Mouse (Mus musculus): ENCODE measurements around the gene Grid2. TPM values are rescaled to one million over a fixed set of nuclear protein-coding genes. Genes with fewer than 3 reads are reported as not detected.

Gene Grid2
- polyA plus RNA-seq, 1 experiment from 2014 or later, result 0.15 TPM

DNA sequence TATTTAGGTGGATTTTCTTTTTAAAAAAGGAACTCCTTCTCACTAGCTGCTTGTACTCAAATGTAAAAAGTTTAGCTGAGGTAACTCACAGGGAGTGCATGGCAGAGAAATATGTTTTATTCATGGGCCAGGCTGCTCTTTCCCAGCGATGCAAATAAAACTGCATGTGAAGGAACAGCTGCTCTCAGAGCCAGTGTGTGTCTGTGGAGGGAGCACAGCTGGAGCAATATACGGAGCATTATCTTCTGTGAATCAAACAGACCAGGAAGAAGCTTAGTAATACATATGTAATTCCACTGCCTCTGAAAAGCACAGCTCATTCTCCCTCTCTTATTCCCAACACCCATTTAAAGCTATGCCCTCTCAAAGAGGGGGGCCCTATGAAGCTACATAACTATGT lies 607.0 kb downstream of the Grid2 start:
- no peaks in the 10 kb centered on the region for H3K36me3 ChIP-seq (ENCODE audit: insufficient read depth, low read length)
- H3K4me3 ChIP-seq (ENCODE audit: low read length), result no peak overlapping the region
- no peaks in the 10 kb centered on the region for H3K4me1 ChIP-seq (ENCODE audit: insufficient read depth, low read length)
- no peak for ATAC-seq (ENCODE audit: low FRiP score, low TSS enrichment)
- 24% methylated on average over 2 of the region's 2 CpGs for WGBS
- no peaks in the 10 kb centered on the region for H3K9me3 ChIP-seq (ENCODE audit: low read length)
- H3K27ac ChIP-seq (ENCODE audit: low read length), result no peak overlapping the region
- no peaks in the 10 kb centered on the region for H3K27me3 ChIP-seq (ENCODE audit: insufficient read depth, low read length)
- no peak overlapping the region for H3K9ac ChIP-seq (replicated peaks; ENCODE audit: low read length)
- H3K4me2 ChIP-seq (replicated peaks; ENCODE audit: low read depth, low read length), result no peak overlapping the region

DNA sequence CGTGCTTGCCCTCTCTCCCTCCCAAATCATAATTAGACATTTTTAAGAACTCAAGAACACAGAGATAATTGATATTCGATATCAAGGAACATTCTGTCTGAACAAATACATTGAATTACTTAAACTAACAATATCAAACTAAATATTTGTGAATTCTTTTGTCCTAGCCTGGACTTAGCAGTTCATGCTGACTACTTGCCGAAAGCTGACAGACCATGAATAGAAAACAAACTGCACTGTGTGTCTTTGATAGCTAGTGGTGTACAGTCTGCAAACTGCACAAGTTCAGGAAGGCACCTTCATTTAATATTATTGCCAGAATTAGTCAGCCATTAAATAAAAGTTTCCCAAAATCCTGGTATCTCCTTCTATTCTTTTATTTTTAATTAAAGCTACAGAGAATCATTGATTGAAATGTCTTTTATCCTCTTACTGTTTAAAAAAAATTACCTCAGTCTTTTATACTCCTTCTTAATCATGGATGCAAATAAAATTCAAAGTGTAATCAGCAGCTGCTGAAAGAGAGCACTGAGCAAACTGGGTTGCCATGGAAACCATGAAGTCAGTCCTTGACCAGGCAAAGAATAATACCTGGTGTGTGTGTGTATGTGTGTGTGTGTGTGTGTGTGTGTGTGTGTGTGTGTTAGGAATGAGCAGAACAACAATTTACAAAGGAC lies 621.5 kb downstream of the Grid2 start:
- no peak overlapping the region for H3K4me2 ChIP-seq (replicated peaks; ENCODE audit: low read depth, low read length)
- no peak overlapping the region for H3K4me3 ChIP-seq (ENCODE audit: low read length)
- 86% methylated on average over 3 of the region's 3 CpGs for WGBS
- H3K9me3 ChIP-seq (ENCODE audit: low read length), result no peaks in the 10 kb centered on the region
- H3K27me3 ChIP-seq (ENCODE audit: insufficient read depth, low read length), result no peaks in the 10 kb centered on the region
- H3K36me3 ChIP-seq (ENCODE audit: insufficient read depth, low read length), result no peaks in the 10 kb centered on the region
- no peaks in the 10 kb centered on the region for H3K4me1 ChIP-seq (ENCODE audit: insufficient read depth, low read length)
- no peak overlapping the region for H3K27ac ChIP-seq (ENCODE audit: low read length)
- ATAC-seq (ENCODE audit: low FRiP score, low TSS enrichment), result no peak
- H3K9ac ChIP-seq (replicated peaks; ENCODE audit: low read length), result no peak overlapping the region

DNA sequence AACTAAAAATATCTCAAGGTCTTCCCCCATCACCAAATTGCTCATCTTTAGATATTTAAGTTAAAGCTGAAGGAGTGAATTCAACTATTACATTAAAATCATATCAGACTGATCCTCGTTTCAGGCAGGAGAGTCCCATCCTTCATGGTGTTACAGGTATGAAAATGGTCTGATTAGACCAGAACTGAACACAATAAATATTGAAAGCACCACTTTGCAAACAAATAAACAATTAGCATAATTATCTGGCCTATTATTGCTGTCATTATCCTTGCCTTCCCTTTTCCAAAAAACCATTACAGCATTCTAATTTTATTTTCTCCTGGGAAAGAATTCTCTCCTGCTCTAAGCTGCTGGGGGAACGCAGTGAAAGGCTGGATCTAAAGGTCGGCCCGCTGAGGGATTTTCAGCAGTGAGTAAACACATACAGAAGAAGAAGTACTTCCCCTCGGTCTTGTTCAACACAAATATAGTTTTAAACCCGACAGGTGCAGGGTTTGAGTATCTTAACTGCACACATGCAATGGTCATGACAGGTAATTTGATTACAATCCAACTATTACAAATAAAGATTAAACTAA lies 622.2 kb downstream of the Grid2 start:
- no peak overlapping the region for H3K27ac ChIP-seq (ENCODE audit: low read length)
- no peak overlapping the region for H3K4me3 ChIP-seq (ENCODE audit: low read length)
- no peak overlapping the region for H3K4me2 ChIP-seq (replicated peaks; ENCODE audit: low read depth, low read length)
- H3K4me1 ChIP-seq (ENCODE audit: insufficient read depth, low read length), result no peaks in the 10 kb centered on the region
- no peak overlapping the region for H3K9ac ChIP-seq (replicated peaks; ENCODE audit: low read length)
- 72% methylated on average over 6 of the region's 6 CpGs for WGBS
- no peaks in the 10 kb centered on the region for H3K27me3 ChIP-seq (ENCODE audit: insufficient read depth, low read length)
- no peaks in the 10 kb centered on the region for H3K36me3 ChIP-seq (ENCODE audit: insufficient read depth, low read length)
- no peak for ATAC-seq (ENCODE audit: low FRiP score, low TSS enrichment)
- no peaks in the 10 kb centered on the region for H3K9me3 ChIP-seq (ENCODE audit: low read length)

DNA sequence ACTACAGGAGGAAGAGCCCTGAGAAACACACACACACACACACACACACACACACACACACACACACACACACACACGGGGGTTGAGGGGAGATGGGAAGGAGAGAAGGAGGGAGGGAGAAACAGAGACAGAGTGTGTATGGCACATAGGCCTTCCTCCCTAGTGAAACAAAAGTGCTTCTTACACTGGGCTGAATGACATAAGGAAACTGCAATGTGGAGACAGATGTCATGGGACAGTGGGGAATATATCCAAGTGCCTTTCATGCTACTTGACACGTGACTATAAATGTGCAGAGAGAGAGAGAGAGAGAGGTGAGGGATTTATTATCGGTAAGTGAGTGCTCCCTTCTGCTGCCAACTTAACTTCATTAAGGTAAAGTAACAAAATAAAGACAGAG lies 639.0 kb downstream of the Grid2 start:
- no peaks in the 10 kb centered on the region for H3K27me3 ChIP-seq (ENCODE audit: insufficient read depth, low read length)
- H3K9me3 ChIP-seq (ENCODE audit: low read length), result no peaks in the 10 kb centered on the region
- H3K4me2 ChIP-seq (replicated peaks; ENCODE audit: low read depth, low read length), result no peak overlapping the region
- H3K27ac ChIP-seq (ENCODE audit: low read length), result no peak overlapping the region
- H3K4me1 ChIP-seq (ENCODE audit: insufficient read depth, low read length), result no peaks in the 10 kb centered on the region
- no peaks in the 10 kb centered on the region for H3K36me3 ChIP-seq (ENCODE audit: insufficient read depth, low read length)
- no peak overlapping the region for H3K4me3 ChIP-seq (ENCODE audit: low read length)
- no peak overlapping the region for H3K9ac ChIP-seq (replicated peaks; ENCODE audit: low read length)
- ATAC-seq (ENCODE audit: low FRiP score, low TSS enrichment), result peak; percentile 15; the same call in 1 of the 2 replicates
- 39% methylated on average over 3 of the region's 3 CpGs for WGBS

GRCm38 (mm10) chr6:63898171-63898570 lies 642.5 kb downstream of the Grid2 start:
- no peak for ATAC-seq (ENCODE audit: low FRiP score, low TSS enrichment)
- H3K4me1 ChIP-seq (ENCODE audit: insufficient read depth, low read length), result no peaks in the 10 kb centered on the region
- no peaks in the 10 kb centered on the region for H3K36me3 ChIP-seq (ENCODE audit: insufficient read depth, low read length)
- H3K9me3 ChIP-seq (ENCODE audit: low read length), result no peaks in the 10 kb centered on the region
- H3K4me3 ChIP-seq (ENCODE audit: low read length), result no peak overlapping the region
- no peak overlapping the region for H3K9ac ChIP-seq (replicated peaks; ENCODE audit: low read length)
- WGBS, result 95% methylated on average over 2 of the region's 2 CpGs
- no peaks in the 10 kb centered on the region for H3K27me3 ChIP-seq (ENCODE audit: insufficient read depth, low read length)
- H3K4me2 ChIP-seq (replicated peaks; ENCODE audit: low read depth, low read length), result no peak overlapping the region
- no peak overlapping the region for H3K27ac ChIP-seq (ENCODE audit: low read length)

- H3K36me3 ChIP-seq (ENCODE audit: insufficient read depth, low read length), result no peaks in the 10 kb centered on the region
- ATAC-seq (ENCODE audit: low FRiP score, low TSS enrichment), result no peak
Observed at GRCm38 (mm10) chr6:63917035-63917570, 661.4 kb downstream of the Grid2 start.

DNA sequence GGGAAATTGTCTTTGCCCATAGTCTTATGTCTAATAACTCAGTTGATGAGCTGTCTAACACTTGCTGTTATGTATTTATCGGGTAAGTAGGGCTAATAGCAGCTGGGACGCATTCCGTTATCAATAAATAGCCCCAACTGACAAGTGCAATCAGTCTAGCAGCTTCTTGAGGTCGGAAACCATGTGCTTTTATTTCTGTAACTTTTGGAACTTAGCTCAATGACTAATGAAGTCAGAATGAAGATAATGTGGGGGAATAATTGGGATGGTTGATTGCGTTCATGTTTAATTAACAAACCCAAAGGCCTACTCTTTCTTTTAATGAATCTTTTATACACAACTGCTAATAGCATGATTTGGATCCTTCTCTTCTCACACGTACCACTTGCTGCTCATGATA lies 666.3 kb downstream of the Grid2 start:
- Histone ChIP-seq H3K36me3 (ENCODE audit: insufficient read depth, low read length) (no peaks in the 10 kb centered on the region), H3K9ac (replicated peaks; ENCODE audit: low read length) (no peak overlapping the region), H3K9me3 (ENCODE audit: low read length) (no peaks in the 10 kb centered on the region), H3K4me3 (ENCODE audit: low read length) (no peak overlapping the region), H3K27me3 (ENCODE audit: insufficient read depth, low read length) (no peaks in the 10 kb centered on the region), H3K4me2 (replicated peaks; ENCODE audit: low read depth, low read length) (no peak overlapping the region), H3K4me1 (ENCODE audit: insufficient read depth, low read length) (no peaks in the 10 kb centered on the region), H3K27ac (ENCODE audit: low read length) (no peak overlapping the region)
- ATAC-seq (ENCODE audit: low FRiP score, low TSS enrichment), result no peak
- WGBS, result 91% methylated on average over 6 of the region's 6 CpGs

More at GRCm38 (mm10) chr6:63917035-63917570, 661.4 kb downstream of the Grid2 start:
- no peaks in the 10 kb centered on the region for H3K27me3 ChIP-seq (ENCODE audit: insufficient read depth, low read length)
- H3K9ac ChIP-seq (replicated peaks; ENCODE audit: low read length), result no peak overlapping the region
- H3K4me3 ChIP-seq (ENCODE audit: low read length), result no peak overlapping the region
- H3K4me1 ChIP-seq (ENCODE audit: insufficient read depth, low read length), result no peaks in the 10 kb centered on the region
- H3K27ac ChIP-seq (ENCODE audit: low read length), result no peak overlapping the region
- H3K4me2 ChIP-seq (replicated peaks; ENCODE audit: low read depth, low read length), result no peak overlapping the region
- H3K9me3 ChIP-seq (ENCODE audit: low read length), result no peaks in the 10 kb centered on the region
- WGBS, result 77% methylated on average over 6 of the region's 6 CpGs

- Histone ChIP-seq H3K4me2 (replicated peaks; ENCODE audit: low read depth, low read length) (no peak overlapping the region), H3K4me3 (ENCODE audit: low read length) (no peak overlapping the region), H3K27me3 (ENCODE audit: insufficient read depth, low read length) (no peaks in the 10 kb centered on the region), H3K27ac (ENCODE audit: low read length) (no peak overlapping the region), H3K4me1 (ENCODE audit: insufficient read depth, low read length) (no peaks in the 10 kb centered on the region), H3K9ac (replicated peaks; ENCODE audit: low read length) (no peak overlapping the region), H3K9me3 (ENCODE audit: low read length) (no peaks in the 10 kb centered on the region), H3K36me3 (ENCODE audit: insufficient read depth, low read length) (no peaks in the 10 kb centered on the region)
- no peak for ATAC-seq (ENCODE audit: low FRiP score, low TSS enrichment)
Observed at GRCm38 (mm10) chr6:63931201-63931600, 675.5 kb downstream of the Grid2 start.

GRCm38 (mm10) chr6:63946721-63947120 lies 691.0 kb downstream of the Grid2 start:
- Histone ChIP-seq H3K9ac (replicated peaks; ENCODE audit: low read length) (no peak overlapping the region), H3K36me3 (ENCODE audit: insufficient read depth, low read length) (no peaks in the 10 kb centered on the region), H3K4me3 (ENCODE audit: low read length) (no peak overlapping the region), H3K4me1 (ENCODE audit: insufficient read depth, low read length) (no peaks in the 10 kb centered on the region), H3K4me2 (replicated peaks; ENCODE audit: low read depth, low read length) (no peak overlapping the region), H3K9me3 (ENCODE audit: low read length) (no peaks in the 10 kb centered on the region), H3K27me3 (ENCODE audit: insufficient read depth, low read length) (no peaks in the 10 kb centered on the region), H3K27ac (ENCODE audit: low read length) (no peak overlapping the region)
- 65% methylated on average over 5 of the region's 5 CpGs for WGBS
- no peak for ATAC-seq (ENCODE audit: low FRiP score, low TSS enrichment)

- no peaks in the 10 kb centered on the region for H3K36me3 ChIP-seq (ENCODE audit: insufficient read depth, low read length)
- H3K27me3 ChIP-seq (ENCODE audit: insufficient read depth, low read length), result no peaks in the 10 kb centered on the region
- 0 out of 2 replicates have a peak, but pooled peaks cover 4% of the 10 kb centered on the region for H3K4me1 ChIP-seq (ENCODE audit: insufficient read depth, low read length)
- H3K27ac ChIP-seq (ENCODE audit: low read length), result no peak overlapping the region
- H3K9me3 ChIP-seq (ENCODE audit: low read length), result no peaks in the 10 kb centered on the region
- no peak overlapping the region for H3K4me3 ChIP-seq (ENCODE audit: low read length)
- H3K9ac ChIP-seq (replicated peaks; ENCODE audit: low read length), result no peak overlapping the region
- no peak overlapping the region for H3K4me2 ChIP-seq (replicated peaks; ENCODE audit: low read depth, low read length)
- WGBS, result 27% methylated on average over 3 of the region's 3 CpGs
- ATAC-seq (ENCODE audit: low FRiP score, low TSS enrichment), result peak; percentile 92
Observed at GRCm38 (mm10) chr6:63963789-63964188, 708.1 kb downstream of the Grid2 start.

All from kidney, embryonic 16.5 days (tissue).